Mouse (Mus musculus): ENCODE results near the gene Lefty1.

Gene Lefty1

DNA sequence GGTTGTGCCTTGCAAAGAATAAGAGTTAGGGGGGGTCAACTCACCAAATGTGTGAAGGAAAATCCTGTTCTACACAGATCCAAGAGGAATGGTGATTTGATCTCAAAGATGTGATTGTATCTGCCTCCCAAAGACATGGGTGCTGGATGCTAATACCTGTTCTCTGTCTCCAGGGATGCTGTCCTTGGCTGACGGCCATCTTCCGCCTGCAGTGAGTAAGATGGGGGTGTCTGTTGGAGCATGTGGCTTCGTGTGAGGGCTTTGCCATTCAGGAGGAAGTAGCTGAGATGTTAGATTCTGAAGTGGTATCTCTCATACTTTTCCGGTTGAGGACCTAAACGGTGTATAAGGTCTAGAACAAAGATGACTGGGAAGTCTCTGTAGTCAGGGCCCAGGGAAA lies 18.0 kb downstream of the Lefty1 start:
- no peak for DNase-seq (ENCODE audit: low read depth, low spot score)

DNA sequence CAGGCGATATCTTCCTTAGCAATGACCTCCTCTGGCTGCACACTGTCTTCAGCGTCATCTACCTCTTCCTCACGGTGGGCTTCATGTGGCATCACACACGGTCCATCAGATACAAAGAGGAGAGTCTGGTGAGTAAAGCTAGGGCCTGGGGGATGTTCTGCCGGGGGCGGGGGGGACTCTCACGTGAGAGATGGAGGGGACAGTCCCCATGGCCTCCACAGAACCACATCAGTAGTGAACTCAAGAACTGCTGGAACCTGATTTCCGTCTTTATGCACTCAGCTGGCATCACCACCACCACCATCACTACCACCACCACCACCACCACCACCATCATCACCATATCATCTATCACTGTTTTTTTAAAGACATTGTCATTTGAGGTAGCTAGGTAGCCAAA lies 21.6 kb downstream of the Lefty1 start:
- no peak for DNase-seq (ENCODE audit: low read depth, low spot score)

DNA sequence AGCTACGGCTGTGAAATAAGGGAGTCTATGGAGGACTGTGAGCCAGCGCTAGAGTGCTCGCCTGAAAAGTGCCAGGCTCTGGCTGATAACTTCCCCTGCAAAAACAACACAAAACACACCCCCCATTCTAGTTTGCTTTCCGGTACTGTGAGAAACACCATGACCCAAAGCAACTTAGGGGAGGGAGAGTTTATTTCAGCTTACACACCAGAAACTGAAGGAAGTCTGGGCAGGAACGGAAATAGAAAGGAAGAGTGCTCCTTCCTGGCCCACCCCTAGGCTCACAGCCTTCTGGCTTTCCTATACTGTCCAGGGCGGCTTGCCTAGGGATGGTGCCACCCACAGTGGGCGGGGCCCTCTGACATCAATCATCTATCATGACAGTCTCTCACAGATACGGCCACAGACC lies 22.2 kb downstream of the Lefty1 start:
- no peak for DNase-seq (ENCODE audit: low read depth, low spot score)

DNA sequence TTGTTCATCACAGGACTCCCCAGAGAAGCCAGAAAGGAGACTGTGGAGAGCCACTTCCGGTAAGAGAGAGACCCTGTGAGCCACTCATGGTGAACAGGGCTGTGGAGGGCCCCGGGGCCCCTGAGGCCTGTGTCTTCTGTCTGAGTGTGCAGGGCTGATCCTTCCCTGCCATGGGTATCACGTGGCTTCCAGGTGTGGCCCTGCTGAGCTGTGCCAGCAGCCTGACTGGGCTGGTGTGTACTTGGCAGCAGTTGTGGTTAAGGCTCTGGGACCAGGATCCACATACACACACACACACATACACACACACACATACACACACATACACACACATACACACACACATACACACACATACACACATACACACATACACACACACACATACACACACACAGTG lies 23.2 kb downstream of the Lefty1 start:
- no peak for DNase-seq (ENCODE audit: low read depth, low spot score)

DNA sequence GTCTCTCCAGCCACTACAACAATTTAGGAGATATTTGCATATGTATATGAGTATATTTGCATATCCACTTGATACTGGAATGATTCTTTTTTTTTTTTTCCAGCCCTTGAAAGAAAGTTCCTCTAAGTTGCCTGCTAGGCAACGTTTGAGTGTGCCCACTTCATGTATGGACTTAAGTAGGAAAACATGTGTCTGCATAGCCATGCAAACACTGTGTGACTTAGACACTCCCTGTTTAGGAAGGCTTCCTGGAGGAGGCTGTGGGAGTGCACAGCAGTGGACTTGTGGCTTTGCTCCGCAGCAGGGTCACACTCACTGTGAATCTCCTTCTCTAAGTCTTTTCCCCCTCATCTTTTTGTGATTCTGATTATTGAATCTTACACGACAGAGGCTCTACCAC lies 24.0 kb downstream of the Lefty1 start:
- no peak for DNase-seq (ENCODE audit: low read depth, low spot score)

DNA sequence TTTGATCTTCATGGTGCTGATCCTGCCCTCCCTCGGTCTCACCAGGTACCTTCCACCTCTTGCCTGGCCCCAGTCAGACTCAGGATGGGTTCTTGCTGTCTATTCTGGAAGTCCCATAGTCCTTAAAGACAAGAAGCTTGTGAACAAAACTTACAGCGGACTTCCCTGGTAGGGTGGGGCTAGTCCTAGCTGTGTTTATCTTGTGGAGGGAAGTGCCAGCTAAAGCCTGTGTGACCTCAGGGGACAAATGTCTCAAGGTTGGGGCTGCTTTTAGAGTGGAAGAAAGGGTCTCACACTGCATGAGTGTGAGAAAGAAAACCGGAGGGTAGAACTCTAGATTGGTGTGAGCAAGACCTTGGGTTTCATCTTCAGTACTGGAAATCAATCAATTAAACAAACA lies 31.0 kb downstream of the Lefty1 start:
- no peak for DNase-seq (ENCODE audit: low read depth, low spot score)

DNA sequence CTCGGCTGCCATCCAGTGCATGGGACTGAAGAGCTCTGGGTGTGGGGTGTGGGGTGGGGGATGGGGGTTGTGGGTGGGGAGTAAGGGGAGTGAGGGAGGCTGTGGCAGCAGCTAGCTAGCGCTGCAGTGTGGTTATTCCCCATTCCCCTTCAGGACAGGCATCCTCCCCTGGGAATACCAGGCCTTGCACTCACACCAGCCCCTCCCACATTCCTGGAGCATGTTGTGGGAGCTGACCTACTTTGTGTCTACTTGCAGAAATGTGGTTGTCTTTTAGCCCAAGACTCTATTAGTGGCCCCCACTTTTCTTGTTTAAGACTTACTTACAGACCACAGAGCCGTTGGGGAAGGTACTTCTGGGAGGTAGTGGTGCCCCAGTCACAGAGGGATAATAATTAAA lies 31.7 kb downstream of the Lefty1 start:
- peak; percentile 67 for DNase-seq (ENCODE audit: low read depth, low spot score)

DNA sequence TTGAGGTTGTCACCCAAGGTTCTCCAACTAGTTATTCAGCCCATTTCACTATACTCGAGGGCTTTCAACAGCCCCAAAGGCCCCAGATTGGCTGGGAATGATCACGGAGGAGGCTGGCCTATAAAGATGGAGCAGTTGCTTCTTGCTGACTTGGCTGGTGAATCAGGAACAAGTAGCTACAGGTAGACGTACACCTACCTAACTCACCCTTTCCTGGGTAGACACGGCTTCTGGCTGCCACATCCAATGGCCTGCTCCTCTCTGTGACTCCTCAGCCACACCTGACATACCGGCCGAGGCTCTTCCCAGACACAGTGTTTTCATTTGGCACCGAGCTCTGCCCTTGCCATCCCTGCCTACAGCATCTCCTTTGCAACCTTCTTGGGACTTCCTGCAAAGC lies 32.4 kb downstream of the Lefty1 start:
- DNase-seq (ENCODE audit: low read depth, low spot score): no peak

DNA sequence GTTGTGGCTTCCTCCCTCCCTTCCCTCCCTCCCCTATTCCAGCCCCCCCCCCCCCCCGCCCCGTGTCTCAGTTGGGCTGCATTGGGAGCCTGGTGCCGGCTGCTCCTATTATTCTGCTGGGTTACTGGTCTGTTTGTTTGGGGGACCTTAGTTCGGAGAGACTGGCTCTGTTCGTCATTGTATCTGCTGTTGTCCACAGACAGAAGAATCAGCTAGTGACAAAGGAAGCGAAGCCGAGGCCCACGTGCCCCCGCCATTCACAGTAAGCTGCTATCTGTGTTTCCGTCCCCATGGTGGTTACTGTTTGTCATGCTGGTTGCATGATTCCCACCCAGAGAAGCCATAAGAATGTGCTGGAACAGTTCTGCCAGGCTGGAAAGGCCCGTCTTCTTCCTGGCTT lies 38.1 kb downstream of the Lefty1 start:
- no peak for DNase-seq (ENCODE audit: low read depth, low spot score)

DNA sequence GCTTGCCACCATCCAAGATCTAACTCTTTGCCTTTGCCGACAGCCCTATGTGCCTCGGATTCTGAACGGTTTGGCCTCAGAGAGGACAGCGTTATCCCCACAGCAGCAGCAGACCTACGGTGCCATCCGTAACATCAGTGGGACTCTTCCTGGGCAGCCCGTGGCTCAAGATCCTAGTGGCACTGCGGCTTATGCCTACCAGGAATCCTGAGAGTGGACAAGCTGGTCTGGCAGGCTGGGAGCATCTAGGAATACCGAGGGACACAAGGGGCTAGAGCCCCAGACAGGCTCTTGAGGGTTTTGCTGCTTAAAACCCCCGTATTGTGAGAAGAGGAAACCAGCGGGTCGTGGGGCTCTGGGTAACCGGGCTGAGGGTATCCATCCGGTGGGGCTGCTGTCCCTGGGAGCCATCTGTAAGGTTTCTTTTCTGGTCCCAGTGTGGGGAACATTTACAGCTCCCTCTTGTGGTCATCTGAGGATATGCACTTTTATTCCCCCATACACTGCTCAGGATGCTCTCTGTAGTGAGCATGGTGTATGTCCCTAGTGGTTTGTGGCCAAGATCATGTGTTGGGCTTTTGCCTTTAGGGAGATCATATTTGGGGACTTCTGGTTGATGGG lies 39.4 kb downstream of the Lefty1 start:
- DNase-seq (ENCODE audit: low read depth, low spot score): peak; percentile 83

DNA sequence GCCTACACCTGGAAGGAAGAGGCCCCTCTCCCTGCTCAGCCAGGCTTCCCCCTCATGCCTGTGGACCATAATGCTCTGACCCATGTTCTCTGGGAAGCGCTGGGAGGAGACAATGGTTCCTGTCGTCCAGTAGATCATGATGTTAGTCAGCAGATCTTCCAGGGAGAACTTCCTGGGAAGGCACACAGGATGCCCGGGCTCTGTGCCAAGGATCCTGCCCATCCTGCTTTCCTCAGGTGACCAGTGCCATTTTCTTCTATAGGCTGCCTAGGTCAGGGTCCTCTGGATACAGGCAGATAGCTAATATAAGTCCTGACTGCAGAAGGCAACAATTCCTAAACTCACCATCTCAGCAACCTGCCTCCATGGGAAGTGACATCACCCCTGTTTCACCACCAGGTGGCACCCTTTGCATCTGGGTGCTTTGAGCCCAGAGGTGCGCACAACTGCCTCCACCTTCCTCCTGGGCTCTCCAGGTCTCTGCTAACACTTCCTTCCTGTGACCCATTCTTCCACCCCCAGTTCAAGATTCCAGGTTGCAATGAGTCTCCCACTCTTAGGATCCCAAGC lies 41.4 kb downstream of the Lefty1 start:
- DNase-seq (ENCODE audit: low read depth, low spot score): peak; percentile 86

DNA sequence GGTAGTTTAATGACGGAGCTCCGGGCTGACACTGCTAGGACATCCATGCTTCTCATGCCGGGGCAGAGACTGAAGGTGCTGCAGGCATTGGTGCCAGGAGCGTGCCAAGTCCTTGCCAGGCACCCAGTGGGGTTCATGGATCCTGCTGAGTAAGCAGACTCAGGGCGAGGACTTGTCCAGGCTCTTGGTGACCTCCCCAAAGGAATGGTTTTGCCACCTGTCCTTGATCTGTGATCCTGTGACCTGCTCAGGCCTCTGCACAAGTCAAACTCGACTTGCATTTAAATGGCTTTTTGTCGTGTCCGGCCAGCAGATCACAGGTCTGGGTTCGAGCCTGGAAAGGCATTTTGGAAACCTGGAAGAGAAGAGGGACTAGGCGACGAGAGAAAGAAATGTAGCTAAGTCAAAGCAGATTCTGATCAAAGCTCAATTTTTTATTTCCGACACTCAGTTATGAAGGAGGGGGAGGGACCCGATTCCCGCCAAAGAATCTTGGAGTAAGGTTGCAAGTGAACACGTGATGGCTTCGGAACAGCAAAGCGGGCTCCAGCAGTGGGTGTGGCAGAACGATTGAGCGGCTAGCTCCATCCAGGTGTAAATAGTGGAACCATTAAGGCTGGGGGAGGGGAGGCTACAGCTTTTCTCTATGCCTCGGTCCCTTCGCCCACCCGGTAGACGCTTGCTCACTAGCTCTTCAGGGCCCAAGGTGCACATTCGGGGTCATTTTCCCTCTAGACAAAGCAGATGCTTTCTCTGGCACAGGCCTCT lies 44.8 kb downstream of the Lefty1 start:
- peak; percentile 74 for DNase-seq (ENCODE audit: low read depth, low spot score)

DNA sequence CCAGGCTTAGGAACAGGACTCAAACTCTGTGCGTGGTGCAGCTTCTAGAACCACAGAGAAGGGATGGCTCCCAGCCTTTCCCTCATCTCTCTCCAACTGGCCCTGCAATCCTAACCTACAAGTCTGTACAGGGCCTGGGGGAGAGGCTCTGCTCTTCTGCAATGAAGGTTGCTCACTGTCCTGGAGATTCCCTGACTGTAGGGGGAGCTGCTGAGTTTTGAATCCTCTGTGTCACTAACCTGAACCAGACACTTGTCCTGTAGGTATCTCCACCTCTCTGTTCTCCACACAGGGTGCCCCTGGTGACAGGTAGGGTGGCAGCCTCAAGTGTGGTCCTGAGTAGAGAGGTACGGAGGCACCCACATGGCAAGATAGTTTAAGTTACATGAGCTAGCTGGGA lies 45.6 kb downstream of the Lefty1 start:
- DNase-seq (ENCODE audit: low read depth, low spot score): peak; percentile 85

DNA sequence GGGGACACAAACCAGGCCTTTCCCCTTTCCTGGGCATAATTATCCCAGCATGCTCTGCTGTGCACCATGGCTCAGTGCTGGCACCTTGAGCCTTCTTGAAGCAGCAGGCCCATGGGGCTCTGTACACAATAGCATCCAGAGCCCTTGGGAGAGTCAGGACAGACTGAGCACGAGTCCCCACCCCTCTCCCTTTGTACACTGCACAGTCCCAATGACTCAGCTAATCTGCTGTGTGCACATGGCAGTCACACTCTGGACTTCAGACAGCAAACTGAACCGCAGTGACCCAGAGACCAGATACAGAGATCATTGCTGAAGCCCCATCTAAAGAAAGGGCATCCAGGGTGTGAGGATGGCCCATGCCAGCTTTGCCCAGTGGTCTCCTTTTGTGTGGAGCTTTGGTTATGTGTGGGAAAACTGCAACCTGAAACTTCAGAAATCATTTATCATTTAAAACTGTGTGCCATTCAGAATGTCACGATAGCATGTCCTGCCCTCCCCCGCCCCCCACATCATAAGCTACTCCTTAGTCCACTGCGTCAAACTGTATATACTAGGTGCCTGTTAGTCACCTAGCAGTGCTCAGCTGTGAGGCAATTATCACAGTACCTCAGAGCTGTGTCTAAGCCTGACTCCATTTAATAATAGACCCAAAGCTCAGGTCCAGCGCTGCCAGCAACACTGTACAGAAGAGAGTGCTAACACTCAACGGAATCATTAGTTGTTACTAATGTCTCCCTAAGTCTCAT lies 46.6 kb downstream of the Lefty1 start:
- DNase-seq (ENCODE audit: low read depth, low spot score): peak; percentile 72

DNA sequence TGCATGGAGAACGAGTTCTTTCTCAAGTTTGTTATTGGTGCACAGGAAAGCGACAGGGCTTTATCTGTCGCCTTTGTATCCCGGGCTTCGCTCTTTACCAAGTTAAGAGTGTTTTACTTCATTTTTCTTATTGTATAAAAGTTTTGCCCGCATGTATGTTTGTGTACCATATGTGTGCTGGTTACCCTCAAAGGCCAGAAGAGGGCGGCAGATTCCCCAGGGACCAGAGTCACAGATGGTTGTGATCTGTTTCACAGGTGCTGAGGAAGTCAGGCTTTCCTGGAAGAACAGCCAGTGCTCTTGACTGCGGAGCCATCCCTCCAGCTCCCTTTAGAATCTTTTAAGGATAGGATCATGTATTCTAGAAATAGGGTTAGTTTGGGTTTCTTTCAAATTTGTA lies 51.9 kb downstream of the Lefty1 start:
- peak; percentile 78 for DNase-seq (ENCODE audit: low read depth, low spot score)

DNA sequence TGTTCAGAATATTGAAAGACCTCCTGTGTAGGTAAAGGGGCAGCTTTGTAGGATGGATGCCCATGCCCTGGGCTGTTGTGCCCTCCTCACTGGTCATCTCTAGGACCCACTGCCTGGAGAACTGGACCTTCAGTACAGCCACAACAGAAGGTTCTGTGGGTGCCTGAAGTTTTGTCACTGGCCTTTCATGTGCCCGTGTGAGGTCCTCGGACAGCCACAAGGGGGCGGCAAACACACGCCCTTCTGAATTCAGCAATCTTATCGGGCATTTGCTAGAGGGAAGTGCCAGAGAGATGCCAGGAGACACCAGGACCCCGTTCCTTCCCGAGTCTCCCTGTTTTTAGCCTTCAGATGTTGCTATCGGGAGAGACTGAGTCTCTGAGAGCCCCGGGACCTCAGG lies 52.9 kb downstream of the Lefty1 start:
- DNase-seq (ENCODE audit: low read depth, low spot score): peak; percentile 84

Measured in ZHBTc4 (cell line).